ENCODE assay signal across 24 mouse cellular contexts in genomic region chr8:35135630-35136029, GRCm38 (mm10).
DNase-seq lines count a peak whose midpoint lies in the region; ATAC-seq lines count a peak whose summit lies in the region.
"Had no signal": no experiment of that assay in that cellular context is flagged by ENCODE, and none has a peak within 500 bp of the region (broad histone marks: within the 10 kb centered on the region; RNA-seq: fewer than 3 reads in every experiment).

No protein-coding gene starts in this region.

- no peaks in the 10 kb centered on the region for H3K4me1 ChIP-seq in midbrain, embryonic 11.5 days (ENCODE audit: control insufficient read depth, insufficient read depth, low read length)
- H3K4me1 ChIP-seq in midbrain, embryonic 13.5 days (replicated peaks), result no peaks in the 10 kb centered on the region
- H3K4me1 ChIP-seq: hindbrain, embryonic 12.5 days had no signal

- H3K4me2 ChIP-seq in midbrain, embryonic 11.5 days, result no peak overlapping the region
- no peak overlapping the region for H3K4me2 ChIP-seq in midbrain, embryonic 13.5 days (replicated peaks)
- H3K4me2 ChIP-seq: heart, embryonic 13.5 days; hindbrain, embryonic 12.5 days; hindbrain, embryonic 15.5 days had no signal

- H3K4me3 ChIP-seq in midbrain, embryonic 11.5 days (ENCODE audit: low read depth, low read length), result no peak overlapping the region
- H3K4me3 ChIP-seq in midbrain, embryonic 13.5 days (replicated peaks), result no peak overlapping the region
- H3K4me3 ChIP-seq: gastrocnemius, adult 2 months; heart, adult 2 months; heart, embryonic 10.5 days; heart, embryonic 13.5 days; hindbrain, embryonic 12.5 days; hindbrain, embryonic 15.5 days had no signal

- DNase-seq in midbrain, embryonic 11.5 days (ENCODE audit: low spot score, missing footprints), result peak; percentile 49
- DNase-seq in liver, result no peak
- DNase-seq in right cerebral cortex, postnatal 10 days (ENCODE audit: low spot score in 2 of 2), result no peak
- no peak for DNase-seq in embryo, embryonic 10 days (ENCODE audit: low spot score)
- DNase-seq: adrenal gland, adult 8-10 months; adrenal gland, postnatal 25 days; B cell, adult 2 months; cerebellum, adult 11 months; cerebellum, adult 2 months; cerebellum, adult 9-11 months; cerebellum, postnatal 25 days; forebrain, postnatal 0 days; gastrocnemius, adult 2 months; gastrocnemius, postnatal 14 days; heart, adult 2 months; heart, postnatal 14 days had no signal

- H3K27ac ChIP-seq in midbrain, embryonic 11.5 days (ENCODE audit: low read depth, low read length), result no peak overlapping the region
- H3K27ac ChIP-seq in midbrain, embryonic 13.5 days, result no peak overlapping the region
- H3K27ac ChIP-seq: gastrocnemius, adult 2 months; heart, adult 2 months; heart, embryonic 10.5 days; heart, embryonic 13.5 days; hindbrain, embryonic 12.5 days; hindbrain, embryonic 15.5 days had no signal

- no peak for ATAC-seq in midbrain, embryonic 11.5 days (ENCODE audit: low FRiP score)
- ATAC-seq in midbrain, embryonic 13.5 days, result no peak
- ATAC-seq in common myeloid progenitor, adult 5-6 weeks (replicated peaks; ENCODE audit: low read depth, poor library complexity, severe bottlenecking), result peak; percentile 91
- peak; percentile 93 for ATAC-seq in megakaryocyte, adult 5-6 weeks (ENCODE audit: poor library complexity, severe bottlenecking)
- ATAC-seq: forebrain, embryonic 14.5 days; forebrain, postnatal 0 days had no signal

- H3K9ac ChIP-seq in midbrain, embryonic 11.5 days (ENCODE audit: low read length), result no peak overlapping the region
- H3K9ac ChIP-seq in midbrain, embryonic 13.5 days (replicated peaks), result no peak overlapping the region
- H3K9ac ChIP-seq: forebrain, postnatal 0 days; heart, embryonic 13.5 days; hindbrain, embryonic 12.5 days; hindbrain, embryonic 15.5 days had no signal

- no peaks in the 10 kb centered on the region for H3K9me3 ChIP-seq in midbrain, embryonic 11.5 days (ENCODE audit: control insufficient read depth, low read length)
- no peaks in the 10 kb centered on the region for H3K9me3 ChIP-seq in midbrain, embryonic 13.5 days
- H3K9me3 ChIP-seq: heart, embryonic 10.5 days; heart, embryonic 13.5 days; hindbrain, embryonic 12.5 days; hindbrain, embryonic 15.5 days had no signal

- 91% methylated on average over 7 of the region's 7 CpGs for WGBS in midbrain, embryonic 11.5 days
- 93% methylated on average over 7 of the region's 7 CpGs for WGBS in midbrain, embryonic 13.5 days

- no peaks in the 10 kb centered on the region for H3K36me3 ChIP-seq in midbrain, embryonic 11.5 days (ENCODE audit: control insufficient read depth, insufficient read depth, low read length)
- no peaks in the 10 kb centered on the region for H3K36me3 ChIP-seq in midbrain, embryonic 13.5 days
- H3K36me3 ChIP-seq: heart, embryonic 10.5 days; heart, embryonic 13.5 days; hindbrain, embryonic 12.5 days; hindbrain, embryonic 15.5 days had no signal

- H3K27me3 ChIP-seq in midbrain, embryonic 11.5 days (ENCODE audit: control insufficient read depth, insufficient read depth, low read length), result no peaks in the 10 kb centered on the region
- H3K27me3 ChIP-seq in midbrain, embryonic 13.5 days, result no peaks in the 10 kb centered on the region
- H3K27me3 ChIP-seq: heart, embryonic 13.5 days; hindbrain, embryonic 12.5 days; hindbrain, embryonic 15.5 days had no signal

Comparison
In these comparisons a context has a peak if more than half of its experiments do, and no peak if none do; other contexts are left out.
1. ATAC-seq: peak in common myeloid progenitor, adult 5-6 weeks (single experiment) and megakaryocyte, adult 5-6 weeks (single experiment); none in midbrain, embryonic 11.5 days (single experiment) and midbrain, embryonic 13.5 days (single experiment).